Mouse (Mus musculus) c-Kit-positive CD71-negative TER-119-negative erythroid progenitor cells, embryonic 14.5 days (primary cell): ENCODE data around the gene Tfap2b.

Experiments
- DNase-seq: peaks from one replicate; pipeline ENCODE4 v3.0.0-alpha.2; 2013; ENCODE audit warnings: low read depth

Tfap2b gene

GRCm38 (mm10) chr1:19232743-19233142, 24.0 kb downstream of the Tfap2b start:
- DNase-seq, result no peak

GRCm38 (mm10) chr1:19233857-19234256, 25.1 kb downstream of the Tfap2b start:
- DNase-seq, result no peak

GRCm38 (mm10) chr1:19234432-19235205, 25.9 kb downstream of the Tfap2b start:
- no peak for DNase-seq

GRCm38 (mm10) chr1:19236051-19236450, 27.3 kb downstream of the Tfap2b start:
- DNase-seq, result no peak

- no peak for DNase-seq
Observed at GRCm38 (mm10) chr1:19236591-19236990, 27.9 kb downstream of the Tfap2b start.

GRCm38 (mm10) chr1:19237061-19237460, 28.3 kb downstream of the Tfap2b start:
- DNase-seq, result no peak

- no peak for DNase-seq
Observed at GRCm38 (mm10) chr1:19237721-19238410, 29.2 kb downstream of the Tfap2b start.

GRCm38 (mm10) chr1:19240054-19240453, 31.3 kb downstream of the Tfap2b start:
- DNase-seq, result no peak

- DNase-seq, result no peak
Observed at GRCm38 (mm10) chr1:19241316-19241715, 32.6 kb downstream of the Tfap2b start.

GRCm38 (mm10) chr1:19242021-19242420, 33.3 kb downstream of the Tfap2b start:
- no peak for DNase-seq

GRCm38 (mm10) chr1:19245032-19245431, 36.3 kb downstream of the Tfap2b start:
- DNase-seq, result no peak

GRCm38 (mm10) chr1:19251286-19251685, 42.6 kb downstream of the Tfap2b start:
- no peak for DNase-seq

- no peak for DNase-seq
Observed at GRCm38 (mm10) chr1:19269596-19269995, 60.9 kb downstream of the Tfap2b start.
